Mouse (Mus musculus): ENCODE measurements around the gene Ackr3.

- no peak for TF ChIP-seq CTCF (IDR thresholded peaks at IDR 0.05; ENCODE audit: extremely low read depth, insufficient read length, insufficient replicate concordance, low read depth, low read length)
- TF ChIP-seq POLR2A (IDR thresholded peaks at IDR 0.05; ENCODE audit: low read depth, low read length): no peak
Observed at GRCm38 (mm10) chr1:90234620-90235054, 30.9 kb downstream of the Ackr3 start.
